Mouse (Mus musculus): ENCODE measurements around the gene Naga. TPM values are rescaled to one million over a fixed set of nuclear protein-coding genes. Genes with fewer than 3 reads are reported as not detected.
A peak's percentile ranks its signal among the peaks of the same experiment; 100 is the strongest.

The Naga gene
- polyA plus RNA-seq, 1 experiment, result 196 TPM

DNA sequence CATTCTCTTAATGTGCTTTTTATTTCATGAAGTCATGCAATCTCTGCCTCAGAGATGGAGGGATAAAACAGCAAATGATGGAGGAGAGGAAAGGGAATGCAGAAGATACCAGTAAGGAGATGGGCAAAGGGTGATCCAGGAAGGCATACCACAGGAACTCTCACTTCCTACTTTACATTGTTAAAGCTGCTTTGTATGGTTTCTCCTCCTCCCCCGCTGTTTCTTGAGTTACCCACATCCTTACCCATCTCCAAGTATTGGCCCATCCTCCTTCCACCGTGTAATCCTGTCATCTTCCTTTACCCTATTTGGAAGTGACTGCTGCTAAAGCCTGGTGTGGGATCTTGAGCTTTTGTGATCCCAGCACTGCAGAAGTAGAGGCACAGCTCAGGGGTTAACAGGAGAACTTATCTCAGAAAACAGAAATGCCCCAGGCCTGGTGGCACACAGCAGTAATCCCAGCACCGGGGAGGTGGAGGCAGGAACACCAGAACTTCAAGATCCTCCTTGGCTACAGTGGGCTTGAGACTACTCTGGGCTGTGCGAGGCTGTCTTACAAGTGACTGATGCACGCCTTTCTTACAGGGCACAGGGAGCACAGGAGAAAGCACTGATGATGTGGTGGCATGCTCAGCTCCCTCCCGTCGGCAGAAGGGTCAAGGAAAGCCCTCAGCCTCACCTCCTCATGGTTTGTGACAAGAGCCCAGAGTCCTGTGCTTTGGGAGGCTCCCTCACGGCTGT is 9.7 kb upstream of the Naga start:
- no peaks in the 10 kb centered on the region for H3K27me3 ChIP-seq (ENCODE audit: control insufficient read depth, insufficient read depth, low read length)
- peaks cover 30% of the 10 kb centered on the region for H3K4me1 ChIP-seq (ENCODE audit: control insufficient read depth, insufficient read depth, insufficient read length, low read length)
- H3K4me3 ChIP-seq (ENCODE audit: low read depth, low read length), result peak overlapping the region; percentile 1; the same call in 1 of the 2 replicates
- 70% methylated on average over 8 of the region's 8 CpGs for WGBS
- peak overlapping the region; percentile 78 for H3K27ac ChIP-seq (ENCODE audit: insufficient read depth, low read depth, low read length)
- peaks cover 32% of the 10 kb centered on the region for H3K36me3 ChIP-seq (ENCODE audit: control insufficient read depth, insufficient read depth, low read length)
- TF ChIP-seq POLR2A (IDR thresholded peaks at IDR 0.05; ENCODE audit: low read depth, low read length) (no peak), CTCF (IDR thresholded peaks at IDR 0.05; ENCODE audit: extremely low read depth, insufficient read length, insufficient replicate concordance, low read depth, low read length) (no peak)

DNA sequence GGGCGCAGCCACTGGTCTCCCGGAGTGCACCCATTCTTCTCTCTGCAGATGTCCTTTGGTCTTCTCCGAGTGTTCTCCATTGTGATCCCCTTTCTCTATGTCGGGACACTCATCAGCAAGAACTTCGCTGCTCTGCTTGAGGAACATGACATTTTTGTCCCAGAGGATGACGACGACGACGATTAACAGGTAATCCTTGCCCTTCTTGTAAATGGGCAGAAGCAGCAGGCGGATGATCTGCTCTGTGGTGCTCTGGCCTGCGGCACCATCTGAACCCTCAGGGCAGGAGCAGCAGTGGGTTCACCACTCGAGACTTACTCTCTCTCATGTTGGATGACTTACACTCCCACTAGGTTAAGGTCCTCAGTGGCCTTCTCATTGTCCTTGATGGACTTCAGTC is 9.1 kb upstream of the Naga start:
- no peak for TF ChIP-seq POLR2A (IDR thresholded peaks at IDR 0.05; ENCODE audit: low read depth, low read length)
- TF ChIP-seq CTCF (IDR thresholded peaks at IDR 0.05; ENCODE audit: extremely low read depth, insufficient read length, insufficient replicate concordance, low read depth, low read length), result no peak
- no peaks in the 10 kb centered on the region for H3K27me3 ChIP-seq (ENCODE audit: control insufficient read depth, insufficient read depth, low read length)
- peaks cover 32% of the 10 kb centered on the region for H3K36me3 ChIP-seq (ENCODE audit: control insufficient read depth, insufficient read depth, low read length)
- WGBS, result 91% methylated on average over 12 of the region's 12 CpGs
- peak overlapping the region; percentile 78; the same call in 1 of the 2 replicates for H3K27ac ChIP-seq (ENCODE audit: insufficient read depth, low read depth, low read length)
- H3K4me3 ChIP-seq (ENCODE audit: low read depth, low read length), result no peak overlapping the region
- peaks cover 30% of the 10 kb centered on the region for H3K4me1 ChIP-seq (ENCODE audit: control insufficient read depth, insufficient read depth, insufficient read length, low read length)

DNA sequence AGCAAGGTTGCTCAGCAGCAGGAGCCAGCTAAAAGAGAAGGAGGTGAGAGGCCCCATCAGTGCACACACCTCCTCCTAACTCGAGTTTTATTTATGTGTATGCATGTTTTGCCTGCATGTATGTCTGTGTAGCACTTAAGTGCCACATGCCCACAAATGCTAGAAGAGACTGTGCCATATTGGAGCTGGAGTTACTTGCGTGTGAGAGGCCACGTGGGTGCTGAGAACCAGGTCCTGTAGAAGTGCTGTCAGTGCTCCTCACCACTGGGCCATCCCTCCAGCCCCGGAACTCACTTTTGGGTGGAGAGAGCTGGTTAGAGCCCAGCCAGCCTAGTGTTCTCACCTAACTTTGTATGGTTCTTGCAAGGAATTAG is 8.6 kb upstream of the Naga start:
- Histone ChIP-seq H3K4me3 (ENCODE audit: low read depth, low read length) (peak overlapping the region; percentile 51), H3K4me1 (ENCODE audit: control insufficient read depth, insufficient read depth, insufficient read length, low read length) (peaks cover 30% of the 10 kb centered on the region), H3K27me3 (ENCODE audit: control insufficient read depth, insufficient read depth, low read length) (no peaks in the 10 kb centered on the region), H3K36me3 (ENCODE audit: control insufficient read depth, insufficient read depth, low read length) (peaks cover 32% of the 10 kb centered on the region), H3K27ac (ENCODE audit: insufficient read depth, low read depth, low read length) (peak overlapping the region; percentile 87)
- no peak for TF ChIP-seq POLR2A (IDR thresholded peaks at IDR 0.05; ENCODE audit: low read depth, low read length)
- TF ChIP-seq CTCF (IDR thresholded peaks at IDR 0.05; ENCODE audit: extremely low read depth, insufficient read length, insufficient replicate concordance, low read depth, low read length), result no peak
- WGBS, result 45% methylated on average over 4 of the region's 4 CpGs

DNA sequence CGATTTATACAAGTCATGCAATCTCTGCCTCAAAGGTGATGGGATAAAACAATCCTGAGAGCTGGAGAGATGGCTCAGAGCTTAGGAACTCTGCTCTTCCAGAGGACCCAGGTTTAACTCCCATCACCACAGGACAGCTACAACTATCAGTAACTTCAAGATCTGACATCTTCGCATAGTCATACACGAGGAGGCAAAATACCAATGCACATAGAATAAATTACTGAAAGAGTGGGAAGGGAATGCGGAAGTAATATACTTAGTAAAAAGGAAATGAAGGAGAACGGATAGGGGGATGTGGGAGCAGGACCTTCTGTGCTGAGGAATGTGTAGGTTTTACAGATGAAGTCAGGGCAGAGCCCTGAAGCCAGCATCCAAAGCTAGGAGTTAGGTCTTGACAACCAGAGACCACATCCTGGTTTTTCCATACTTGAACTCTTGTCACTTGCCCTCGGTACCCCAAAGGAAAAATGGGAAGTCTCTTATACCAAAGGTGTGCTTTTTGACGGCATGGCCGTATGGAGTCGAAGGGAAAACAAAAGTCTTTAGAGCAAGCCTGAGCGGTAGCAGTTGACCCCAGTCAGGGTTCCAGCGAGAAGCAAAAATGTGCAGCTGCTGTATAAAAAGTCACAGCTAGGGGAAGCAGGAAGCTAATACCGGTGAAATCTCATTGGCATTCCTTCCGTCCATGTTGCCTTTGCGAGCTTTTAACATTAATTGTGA is 8.0 kb upstream of the Naga start:
- TF ChIP-seq POLR2A (IDR thresholded peaks at IDR 0.05; ENCODE audit: low read depth, low read length) (no peak), CTCF (IDR thresholded peaks at IDR 0.05; ENCODE audit: extremely low read depth, insufficient read length, insufficient replicate concordance, low read depth, low read length) (peak; percentile 15; the same call in 1 of the 2 replicates)
- Histone ChIP-seq H3K27me3 (ENCODE audit: control insufficient read depth, insufficient read depth, low read length) (no peaks in the 10 kb centered on the region), H3K27ac (ENCODE audit: insufficient read depth, low read depth, low read length) (peak overlapping the region; percentile 87), H3K4me3 (ENCODE audit: low read depth, low read length) (peak overlapping the region; percentile 70), H3K4me1 (ENCODE audit: control insufficient read depth, insufficient read depth, insufficient read length, low read length) (peaks cover 30% of the 10 kb centered on the region), H3K36me3 (ENCODE audit: control insufficient read depth, insufficient read depth, low read length) (peaks cover 32% of the 10 kb centered on the region)
- WGBS, result 9% methylated on average over 14 of the region's 14 CpGs

DNA sequence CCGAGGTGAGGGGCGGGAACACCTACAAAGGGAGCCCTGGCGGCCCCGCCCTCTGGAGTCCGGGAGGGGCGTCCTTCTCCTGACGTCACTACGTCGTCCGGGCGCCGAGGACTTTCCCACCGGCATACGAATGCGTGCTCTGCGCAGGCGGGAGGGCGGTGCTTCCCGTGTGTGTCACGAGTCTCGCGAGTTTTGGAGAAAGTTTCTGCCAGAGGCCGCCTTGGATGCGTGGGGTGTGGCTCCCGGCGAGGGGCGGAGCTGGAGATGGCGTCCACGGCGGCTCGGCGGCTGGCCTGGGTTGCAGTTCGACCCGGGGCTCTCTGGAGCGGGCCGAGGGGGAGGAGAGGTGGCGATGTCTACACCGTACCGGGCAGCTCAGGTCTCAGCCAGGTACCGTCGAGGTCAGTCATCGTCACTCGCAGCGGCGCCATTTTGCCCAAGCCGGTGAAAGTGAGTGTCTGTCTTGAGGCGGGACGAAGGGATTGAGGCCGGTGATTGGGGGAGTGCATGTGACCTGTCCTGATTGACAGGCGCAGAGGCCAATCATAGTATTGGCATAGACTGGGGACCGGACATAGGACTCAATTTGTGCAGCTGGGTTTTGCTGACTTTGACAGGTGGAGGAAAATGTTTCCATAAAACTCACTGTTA is 7.2 kb upstream of the Naga start:
- peak; percentile 65 for TF ChIP-seq POLR2A (IDR thresholded peaks at IDR 0.05; ENCODE audit: low read depth, low read length)
- TF ChIP-seq CTCF (IDR thresholded peaks at IDR 0.05; ENCODE audit: extremely low read depth, insufficient read length, insufficient replicate concordance, low read depth, low read length), result no peak
- Histone ChIP-seq H3K27ac (ENCODE audit: insufficient read depth, low read depth, low read length) (peak overlapping the region; percentile 87), H3K36me3 (ENCODE audit: control insufficient read depth, insufficient read depth, low read length) (peaks cover 29% of the 10 kb centered on the region), H3K4me1 (ENCODE audit: control insufficient read depth, insufficient read depth, insufficient read length, low read length) (peaks cover 32% of the 10 kb centered on the region), H3K4me3 (ENCODE audit: low read depth, low read length) (peak overlapping the region; percentile 70), H3K27me3 (ENCODE audit: control insufficient read depth, insufficient read depth, low read length) (0 out of 2 replicates have a peak, but pooled peaks cover 1% of the 10 kb centered on the region)
- under 1% methylated on average over 51 of the region's 51 CpGs for WGBS

DNA sequence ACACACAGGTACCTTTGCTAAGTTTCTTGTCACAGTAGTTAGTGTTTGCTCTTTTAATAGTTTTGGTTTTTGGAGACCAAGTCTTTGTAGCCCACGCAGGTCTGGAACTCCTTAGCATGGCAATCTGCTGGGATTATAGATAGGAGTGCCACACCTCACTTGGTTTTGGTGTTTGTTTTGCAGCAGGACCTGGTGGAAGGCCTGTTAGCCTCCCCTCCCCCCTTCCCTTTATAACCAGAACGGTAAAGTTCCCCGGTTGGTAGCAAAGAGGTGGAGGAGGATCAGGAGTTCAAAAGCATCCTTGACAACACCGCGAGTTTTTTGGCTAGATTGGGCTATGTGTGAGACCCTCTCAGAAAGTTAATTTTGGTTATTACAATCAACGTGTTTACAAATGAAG is 6.2 kb upstream of the Naga start:
- TF ChIP-seq POLR2A (IDR thresholded peaks at IDR 0.05; ENCODE audit: low read depth, low read length) (no peak), CTCF (IDR thresholded peaks at IDR 0.05; ENCODE audit: extremely low read depth, insufficient read length, insufficient replicate concordance, low read depth, low read length) (no peak)
- Histone ChIP-seq H3K27me3 (ENCODE audit: control insufficient read depth, insufficient read depth, low read length) (0 out of 2 replicates have a peak, but pooled peaks cover 3% of the 10 kb centered on the region), H3K4me1 (ENCODE audit: control insufficient read depth, insufficient read depth, insufficient read length, low read length) (peaks cover 34% of the 10 kb centered on the region), H3K36me3 (ENCODE audit: control insufficient read depth, insufficient read depth, low read length) (peaks cover 21% of the 10 kb centered on the region), H3K4me3 (ENCODE audit: low read depth, low read length) (no peak overlapping the region), H3K27ac (ENCODE audit: insufficient read depth, low read depth, low read length) (no peak overlapping the region)
- WGBS, result 82% methylated on average over 6 of the region's 6 CpGs
